Mouse (Mus musculus) hindbrain, embryonic 11.5 days (tissue): ENCODE measurements around the gene Rpl24. TPM values are rescaled to one million over a fixed set of nuclear protein-coding genes. Genes with fewer than 3 reads are reported as not detected.

Source experiments
- ATAC-seq: fragments of 200-750 bp; cut with Nextera tagmentation; 2 replicates; pipeline ENCODE4 v1.8.0; 2017; ENCODE audit warnings: mild to moderate bottlenecking, moderate TSS enrichment, moderate library complexity; ENCODE audit not compliant: low FRiP score
- DNase-seq: peaks from one replicate; pipeline ENCODE4 v3.0.0-alpha.2; 2015; ENCODE audit warnings: low spot score
- H3K27ac ChIP-seq: fragments of 300-500 bp; sonication (generic); 2 replicates; pipeline ENCODE4 v1.5.1; 2014; ENCODE audit warnings: mild to moderate bottlenecking, low read depth, low read length
- H3K27me3 ChIP-seq: fragments of 300-500 bp; sonication (generic); 2 replicates; pipeline ENCODE4 v1.6.1; 2014; ENCODE audit warnings: mild to moderate bottlenecking, low read length, moderate library complexity, mixed read lengths; ENCODE audit not compliant: control insufficient read depth, insufficient read depth
- H3K36me3 ChIP-seq: fragments of 300-500 bp; sonication (generic); 2 replicates; pipeline ENCODE4 v1.6.1; 2014; ENCODE audit warnings: mild to moderate bottlenecking, low read length, moderate library complexity, mixed read lengths; ENCODE audit not compliant: control insufficient read depth, insufficient read depth
- H3K4me1 ChIP-seq: fragments of 300-500 bp; sonication (generic); replicated peaks from 2 replicates; pipeline ENCODE4 v1.6.1; 2014; ENCODE audit warnings: low read length, mixed read lengths; ENCODE audit not compliant: control insufficient read depth, insufficient read depth
- H3K4me2 ChIP-seq: fragments of 300-500 bp; sonication (generic); replicated peaks from 2 replicates; pipeline ENCODE4 v1.6.1; 2014; ENCODE audit warnings: mild to moderate bottlenecking, low read depth, low read length
- H3K4me3 ChIP-seq: fragments of 300-500 bp; sonication (generic); 2 replicates; pipeline ENCODE4 v1.5.1; 2014; ENCODE audit warnings: low read depth, low read length
- H3K9ac ChIP-seq: fragments of 300-500 bp; sonication (generic); 2 replicates; pipeline ENCODE4 v1.6.1; 2014; ENCODE audit warnings: low read depth, low read length
- H3K9me3 ChIP-seq: fragments of 300-500 bp; sonication (generic); 2 replicates; pipeline ENCODE4 v1.6.1; 2016; ENCODE audit warnings: low read length; ENCODE audit not compliant: control insufficient read depth
- WGBS: fragments of 180-500 bp; shearing (Covaris S2); extraction: QIAGEN DNeasy Blood & Tissue Kit; methylation state at CpG from one replicate; pipeline ENCODE4 v1.1.7; 2014; 5-methylcytosine and 5-hydroxymethylcytosine counted together
- polyA plus RNA-seq: library from polyadenylated mRNA; unstranded; fragments of >200 nt; fragmentation: Nextera tagmentation; extraction: Ambion mirVana; gene quantifications from 2 replicates; pipeline ENCODE4 v1.2.1, GENCODE M21; 2014

Gene Rpl24
- polyA plus RNA-seq, 1 experiment from 2014 or later = 791 TPM

DNA sequence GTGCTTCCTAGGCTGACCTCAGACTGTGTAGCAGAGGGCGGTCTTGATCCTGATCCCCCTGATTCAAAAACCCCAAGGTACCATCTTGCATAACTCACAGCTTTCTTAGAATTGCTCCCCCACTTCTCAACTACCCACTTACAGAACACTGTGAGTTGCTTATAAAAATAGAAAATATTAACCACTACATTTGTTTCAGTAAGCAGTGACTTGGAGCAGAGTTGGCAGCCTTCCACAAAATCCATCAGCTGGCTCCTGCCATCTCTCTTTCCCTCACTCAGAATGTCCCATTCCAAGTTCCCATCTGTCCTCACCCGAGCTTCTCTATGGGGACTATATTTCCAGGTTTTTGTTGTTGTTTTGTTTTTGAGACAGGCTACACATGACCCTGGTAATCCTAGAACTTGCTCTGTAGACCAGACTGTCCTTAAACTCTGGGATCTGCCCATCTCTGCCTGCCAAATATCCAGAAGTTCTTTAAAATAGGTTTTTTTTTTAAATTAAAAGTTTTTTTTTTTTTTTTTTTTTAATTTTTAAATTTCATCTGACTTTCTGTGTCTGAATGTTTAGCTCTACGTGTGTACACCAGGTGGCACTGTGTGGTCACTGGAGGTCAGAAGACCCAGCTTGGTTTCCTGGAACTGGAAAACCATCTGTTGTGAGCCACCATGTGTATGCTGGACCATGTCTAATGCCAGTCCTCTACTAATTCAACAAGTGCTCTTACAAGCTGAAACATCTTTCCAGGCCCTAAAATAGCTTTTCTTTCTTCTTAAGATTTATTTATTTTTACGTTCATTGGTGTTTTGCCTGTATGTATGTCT lies 1.7 kb upstream of the Rpl24 start:
- Histone ChIP-seq H3K4me2 (no peak overlapping the region), H3K4me1 (peaks cover 4% of the 10 kb centered on the region; the same call in 1 of the 2 replicates), H3K9ac (no peak overlapping the region), H3K9me3 (no peaks in the 10 kb centered on the region), H3K27ac (no peak overlapping the region), H3K27me3 (no peaks in the 10 kb centered on the region), H3K4me3 (no peak overlapping the region), H3K36me3 (0 out of 2 replicates have a peak, but pooled peaks cover under 1% of the 10 kb centered on the region)
- DNase-seq (peak; percentile 33), ATAC-seq (no peak)
- 67% methylated on average over 4 of the region's 4 CpGs for WGBS

DNA sequence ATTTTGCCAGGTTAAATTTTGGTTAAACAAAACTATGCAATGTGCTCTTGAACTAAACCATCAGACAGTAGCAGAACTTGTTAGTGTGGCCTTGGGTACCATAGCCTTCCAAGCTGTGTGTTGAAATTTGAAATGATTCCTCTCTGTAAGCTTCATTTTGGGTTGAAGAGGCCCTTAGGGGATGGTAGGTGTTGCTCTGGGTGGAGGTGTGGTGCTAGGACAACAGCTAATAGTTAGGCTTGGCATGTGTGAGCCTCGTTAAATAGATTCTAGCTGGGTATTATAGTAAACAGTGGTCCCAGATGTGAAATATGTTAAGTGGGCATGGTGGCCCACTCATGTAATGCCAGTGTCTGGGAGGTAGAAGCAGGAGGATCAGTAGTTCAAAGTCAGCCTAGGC lies 1.1 kb downstream of the Rpl24 start:
- Histone ChIP-seq H3K4me3 (peak overlapping the region; percentile 89), H3K9ac (peak overlapping the region; percentile 85), H3K9me3 (no peaks in the 10 kb centered on the region), H3K4me1 (peaks cover 4% of the 10 kb centered on the region; the same call in 1 of the 2 replicates), H3K4me2 (peak overlapping the region; percentile 65), H3K27me3 (no peaks in the 10 kb centered on the region), H3K36me3 (peaks cover 8% of the 10 kb centered on the region), H3K27ac (no peak overlapping the region)
- DNase-seq = no peak
- WGBS = 54% methylated on average over 1 of the region's 1 CpGs
- ATAC-seq = no peak

- H3K36me3 ChIP-seq = peaks cover 8% of the 10 kb centered on the region
- no peak for ATAC-seq
- no peak overlapping the region for H3K4me3 ChIP-seq
These were observed 3.1 kb downstream of the Rpl24 start for GRCm38 (mm10) chr16:55969147-55969546.

DNA sequence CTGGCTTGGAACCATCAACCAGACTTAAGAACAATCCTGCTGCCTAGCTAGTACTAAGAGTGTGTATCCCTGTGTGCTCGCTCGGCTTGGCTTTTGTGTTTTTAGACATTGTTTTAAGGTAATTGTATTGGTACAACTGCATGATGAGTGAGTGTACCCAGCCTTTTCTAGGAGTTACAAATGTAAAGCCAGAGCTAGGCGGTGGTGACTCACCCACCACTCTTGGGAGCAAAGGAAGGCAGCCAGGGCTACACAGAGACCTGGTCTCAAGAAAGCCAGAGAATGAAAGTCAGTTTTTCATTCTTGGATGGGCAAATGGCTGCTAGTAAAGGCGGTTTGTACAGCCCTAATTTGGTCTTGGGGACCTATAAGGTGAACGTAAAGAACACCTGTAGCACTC lies 4.3 kb downstream of the Rpl24 start:
- no peak overlapping the region for H3K27ac ChIP-seq
- peaks cover 9% of the 10 kb centered on the region; the same call in 1 of the 2 replicates for H3K4me1 ChIP-seq
- H3K4me2 ChIP-seq = no peak overlapping the region
- peaks cover 8% of the 10 kb centered on the region for H3K36me3 ChIP-seq
- ATAC-seq (no peak), DNase-seq (no peak)
- H3K9me3 ChIP-seq = no peaks in the 10 kb centered on the region
- WGBS = 94% methylated on average over 5 of the region's 5 CpGs
- H3K4me3 ChIP-seq = no peak overlapping the region
- no peak overlapping the region for H3K9ac ChIP-seq
- no peaks in the 10 kb centered on the region for H3K27me3 ChIP-seq

More at GRCm38 (mm10) chr16:55969147-55969546, 3.1 kb downstream of the Rpl24 start:
- H3K4me1 ChIP-seq = peaks cover 4% of the 10 kb centered on the region; the same call in 1 of the 2 replicates
- H3K9ac ChIP-seq = no peak overlapping the region
- peak; percentile 47 for DNase-seq
- H3K9me3 ChIP-seq = no peaks in the 10 kb centered on the region
- H3K27ac ChIP-seq = no peak overlapping the region
- 85% methylated on average over 3 of the region's 3 CpGs for WGBS
- H3K27me3 ChIP-seq = no peaks in the 10 kb centered on the region
- no peak overlapping the region for H3K4me2 ChIP-seq

DNA sequence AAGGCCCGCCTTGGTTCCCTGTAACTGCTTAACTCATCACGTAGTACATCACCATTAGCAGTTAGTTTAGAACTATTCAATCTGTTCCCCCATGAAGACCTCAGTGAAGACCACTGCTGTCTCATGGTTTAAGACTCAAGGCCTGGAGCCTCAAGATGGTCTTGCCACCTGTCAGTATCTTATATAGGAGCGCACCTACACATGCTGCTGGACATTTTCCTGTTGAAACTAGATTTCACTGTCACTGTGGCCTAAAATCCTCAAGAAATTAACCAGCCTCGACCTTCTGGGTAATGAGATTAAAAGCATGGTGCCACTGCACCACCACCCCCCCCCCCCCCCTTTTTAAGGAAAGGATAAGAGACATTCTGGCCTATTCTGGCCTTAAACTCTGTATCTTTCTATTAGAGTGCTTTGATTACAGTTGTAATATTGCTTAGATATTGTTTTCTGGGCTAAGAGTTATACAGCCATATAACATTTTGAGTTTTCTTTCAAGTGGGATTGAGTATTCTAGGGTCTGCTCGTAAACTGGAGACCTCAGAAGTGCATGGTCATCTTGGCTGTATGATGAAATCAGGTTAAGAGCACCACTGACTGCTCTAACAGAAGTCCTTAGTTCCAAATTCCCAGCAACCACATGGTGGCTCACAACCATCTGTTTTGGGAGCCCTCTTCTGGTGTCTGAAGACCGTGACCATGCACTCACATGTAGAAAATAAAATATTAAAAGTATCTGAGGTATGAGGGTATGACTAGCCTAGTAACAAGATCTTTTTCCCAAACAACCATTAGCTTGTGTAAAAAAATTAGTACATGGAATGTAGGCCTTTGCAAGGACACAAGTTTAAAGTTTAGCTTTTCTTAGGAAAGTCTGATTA lies 5.9 kb downstream of the Rpl24 start:
- peaks cover 9% of the 10 kb centered on the region; the same call in 1 of the 2 replicates for H3K4me1 ChIP-seq
- H3K36me3 ChIP-seq = peaks cover 8% of the 10 kb centered on the region
- H3K9ac ChIP-seq = no peak overlapping the region
- no peaks in the 10 kb centered on the region for H3K27me3 ChIP-seq
- 83% methylated on average over 6 of the region's 6 CpGs for WGBS
- H3K27ac ChIP-seq = no peak overlapping the region
- no peaks in the 10 kb centered on the region for H3K9me3 ChIP-seq
- no peak for DNase-seq
- no peak overlapping the region for H3K4me2 ChIP-seq
- ATAC-seq = no peak
- no peak overlapping the region for H3K4me3 ChIP-seq

GRCm38 (mm10) chr16:55972626-55973201 lies 6.6 kb downstream of the Rpl24 start:
- no peaks in the 10 kb centered on the region for H3K27me3 ChIP-seq
- H3K36me3 ChIP-seq = peaks cover 8% of the 10 kb centered on the region
- H3K4me2 ChIP-seq = peak overlapping the region; percentile 47
- no peak overlapping the region for H3K27ac ChIP-seq
- 60% methylated on average over 10 of the region's 10 CpGs for WGBS
- peaks cover 7% of the 10 kb centered on the region; the same call in 1 of the 2 replicates for H3K4me1 ChIP-seq
- 0 out of 2 replicates have a peak, but pooled peaks have one; percentile 0 for ATAC-seq
- no peak overlapping the region for H3K9ac ChIP-seq
- no peaks in the 10 kb centered on the region for H3K9me3 ChIP-seq
- H3K4me3 ChIP-seq = 0 out of 2 replicates have a peak overlapping the region, but pooled peaks have one; percentile 75
- no peak for DNase-seq

- under 1% methylated on average over 82 of the region's 86 CpGs for WGBS
- H3K9me3 ChIP-seq = no peaks in the 10 kb centered on the region
- H3K36me3 ChIP-seq = peaks cover 8% of the 10 kb centered on the region
- ATAC-seq (peak; percentile 99), DNase-seq (peak; percentile 100)
- H3K27me3 ChIP-seq = no peaks in the 10 kb centered on the region
- H3K4me1 ChIP-seq = peaks cover 5% of the 10 kb centered on the region; the same call in 1 of the 2 replicates
- H3K4me2 ChIP-seq = peak within 1 kb of the TSS; percentile 80
- H3K9ac ChIP-seq = peak within 1 kb of the TSS; percentile 72
- peak within 1 kb of the TSS; percentile 75 for H3K4me3 ChIP-seq
- H3K27ac ChIP-seq = peak within 1 kb of the TSS; percentile 76
These were observed 7.6 kb downstream of the Rpl24 start, which contains the start of gene Zbtb11 for GRCm38 (mm10) chr16:55973431-55974255. Gene Zbtb11, plus strand, starts transcription at chr16:55973883.
